ENCODE assay signal across 8 mouse cellular contexts in the genomic region with DNA sequence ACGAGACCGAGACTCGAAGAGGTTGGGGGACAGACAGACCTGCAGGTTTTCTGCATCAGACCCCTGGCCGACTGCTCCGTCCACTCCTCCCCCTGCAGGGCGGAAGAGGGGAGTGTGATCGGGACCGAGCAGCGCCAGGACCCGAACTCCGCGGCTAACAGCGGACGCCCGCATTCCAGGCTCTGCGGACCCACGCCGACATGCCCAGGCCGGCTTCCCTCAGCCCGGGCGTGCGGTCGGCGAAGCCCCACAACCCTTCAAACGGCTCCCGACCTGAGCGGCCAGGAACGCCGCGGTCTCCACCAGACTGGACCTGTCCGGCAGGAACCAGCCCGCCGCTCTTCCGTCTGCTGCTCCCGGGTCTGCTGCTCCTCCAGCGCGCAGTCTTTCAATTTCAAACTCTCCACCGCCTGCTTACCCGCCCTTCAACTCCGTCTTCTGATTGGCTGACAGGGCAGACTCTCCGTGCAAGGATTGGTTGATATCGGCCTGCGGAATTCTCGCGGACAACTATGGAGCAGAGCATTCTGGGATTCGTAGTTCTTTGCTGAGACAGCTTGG. TPM values are rescaled to one million over a fixed set of nuclear protein-coding genes. Genes with fewer than 3 reads are reported as not detected.
DNase-seq lines count a peak whose midpoint lies in the region; ATAC-seq lines count a peak whose summit lies in the region.

Spc25 (minus strand) TSS at position 404 of the 561 bp plus-strand sequence.

- H3K27ac ChIP-seq in hindbrain, embryonic 15.5 days (replicated peaks) = no peak within 1 kb of the TSS

- H3K27me3 ChIP-seq in hindbrain, embryonic 15.5 days = no peaks in the 10 kb centered on the region

- WGBS in hindbrain, embryonic 15.5 days = under 1% methylated on average over 46 of the region's 46 CpGs

- H3K4me2 ChIP-seq in hindbrain, embryonic 15.5 days = peak within 1 kb of the TSS; percentile 83

- DNase-seq in T-cell, adult 2 months (ENCODE audit: low spot score) = peak; percentile 93
- DNase-seq in cerebellum, postnatal 36 days = peak; percentile 84 to 87
- peak; percentile 82 to 92 for DNase-seq in frontal cortex, postnatal 36 days (ENCODE audit: low spot score in 2 of 2)
- DNase-seq in left cerebral cortex, adult 11 months (ENCODE audit: low spot score) = peak; percentile 86
- peak; percentile 94 for DNase-seq in lung, postnatal 4 days
- DNase-seq in retina, postnatal 7 days (ENCODE audit: low read depth, low spot score) = peak; percentile 83
- peak; percentile 63 for DNase-seq in urinary bladder, adult 2 months (ENCODE audit: low spot score)

- no peaks in the 10 kb centered on the region for H3K36me3 ChIP-seq in hindbrain, embryonic 15.5 days

- H3K9me3 ChIP-seq in hindbrain, embryonic 15.5 days = no peaks in the 10 kb centered on the region

- peak within 1 kb of the TSS; percentile 88 for H3K4me3 ChIP-seq in hindbrain, embryonic 15.5 days

- ATAC-seq in hindbrain, embryonic 15.5 days (ENCODE audit: low FRiP score, low read depth) = peak; percentile 100

- peaks cover 7% of the 10 kb centered on the region for H3K4me1 ChIP-seq in hindbrain, embryonic 15.5 days (replicated peaks)

- H3K9ac ChIP-seq in hindbrain, embryonic 15.5 days = peak within 1 kb of the TSS; percentile 50

RNA-seq across cellular contexts. Expression of gene Spc25, which starts in this region (rescaled TPM):
- 36.4 and 51.3 TPM in 2 replicates for polyA plus RNA-seq in hindbrain, embryonic 15.5 days (2015; fragmentation: Nextera tagmentation; extraction: Ambion mirVana)
- 2.6 and 2.9 TPM in 2 replicates for polyA plus RNA-seq in urinary bladder, adult 2 months (2012; rRNA removed)
